Mouse (Mus musculus) small intestine, adult 2 months (tissue): Measurements from ENCODE around the gene Abhd17a.
A peak's percentile ranks its signal among the peaks of the same experiment; 100 is the strongest.

Experiments
- CTCF ChIP-seq: fragments of 200-500 bp; IDR thresholded peaks from 2 replicates; pipeline ENCODE4 v1.5.1; 2012; ENCODE audit warnings: low read depth, mild to moderate bottlenecking, control low read depth, inconsistent platforms, low read length, moderate library complexity, mixed read lengths; ENCODE audit not compliant: insufficient replicate concordance, insufficient read length; ENCODE audit errors: extremely low read depth
- POLR2A ChIP-seq: fragments of 200-500 bp; IDR thresholded peaks from 2 replicates; pipeline ENCODE4 v1.6.1; 2012; ENCODE audit warnings: low read depth, mild to moderate bottlenecking, control low read depth, inconsistent platforms, low read length, moderate library complexity

DNA sequence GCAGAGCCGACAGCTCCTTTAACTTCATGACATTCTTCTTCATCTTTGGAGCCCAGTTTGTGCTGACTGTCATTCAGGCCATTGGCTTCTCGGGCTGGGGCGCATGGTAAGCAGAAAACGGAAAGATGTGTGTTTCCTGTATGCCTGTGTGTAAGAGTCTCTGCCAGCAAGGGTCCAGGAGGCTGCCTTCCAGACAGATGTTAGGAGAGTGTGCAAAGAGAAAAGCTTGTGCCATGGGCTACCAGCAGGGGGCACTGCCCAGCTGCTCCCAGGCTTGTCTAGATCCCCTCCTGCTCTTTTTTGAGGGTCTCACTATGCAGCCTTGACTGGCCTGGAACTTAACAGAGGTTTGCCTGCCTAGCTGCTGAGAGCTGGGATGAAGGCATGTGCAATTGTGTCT, 20.9 kb upstream of the Abhd17a start:
- TF ChIP-seq POLR2A (no peak), CTCF (peak; percentile 88; the same call in 1 of the 2 replicates)
